Mouse (Mus musculus): ENCODE results near the gene Zfp825. TPM values are rescaled to one million over a fixed set of nuclear protein-coding genes. Genes with fewer than 3 reads are reported as not detected.
A peak's percentile ranks its signal among the peaks of the same experiment; 100 is the strongest.
"Not testable (repeated sequence)": the region's sequence is repeated elsewhere in the genome, so short reads cannot be mapped to it uniquely, and the experiment has no call there.

The Zfp825 gene
- polyA plus RNA-seq, 1 experiment from 2014 or later = 15.6 TPM

- not testable (repeated sequence) for ATAC-seq (replicated peaks; ENCODE audit: insufficient number of reproducible peaks, low FRiP score, low TSS enrichment); H3K27me3 ChIP-seq (ENCODE audit: control insufficient read depth, insufficient read depth, low read length); H3K36me3 ChIP-seq (ENCODE audit: control insufficient read depth, insufficient read depth, low read length); H3K9me3 ChIP-seq (replicated peaks; ENCODE audit: control insufficient read depth, low read length); H3K4me1 ChIP-seq (ENCODE audit: control insufficient read depth, insufficient read depth, low read length)
- peak overlapping the region; percentile 53 for H3K4me3 ChIP-seq (ENCODE audit: low read depth, low read length)
- WGBS (ENCODE audit: insufficient replicate concordance) = 1% methylated on average over 3 of the region's 3 CpGs
- peak overlapping the region; percentile 83; the same call in 1 of the 2 replicates for H3K27ac ChIP-seq (ENCODE audit: low read depth, low read length)
- peak overlapping the region; percentile 74 for H3K9ac ChIP-seq (ENCODE audit: low read depth, low read length)
- peak overlapping the region; percentile 73 for H3K4me2 ChIP-seq
Observed at GRCm38 (mm10) chr13:74522141-74522480, 28.3 kb upstream of the Zfp825 start.

- H3K4me2 ChIP-seq; H3K27me3 ChIP-seq (ENCODE audit: control insufficient read depth, insufficient read depth, low read length); H3K27ac ChIP-seq (ENCODE audit: low read depth, low read length); H3K4me1 ChIP-seq (ENCODE audit: control insufficient read depth, insufficient read depth, low read length); H3K4me3 ChIP-seq (ENCODE audit: low read depth, low read length); ATAC-seq (replicated peaks; ENCODE audit: insufficient number of reproducible peaks, low FRiP score, low TSS enrichment); H3K9me3 ChIP-seq (replicated peaks; ENCODE audit: control insufficient read depth, low read length); H3K36me3 ChIP-seq (ENCODE audit: control insufficient read depth, insufficient read depth, low read length); H3K9ac ChIP-seq (ENCODE audit: low read depth, low read length): not testable (repeated sequence)
- WGBS (ENCODE audit: insufficient replicate concordance) = 73% methylated on average over 6 of the region's 6 CpGs
Observed at GRCm38 (mm10) chr13:74507981-74508380, 14.2 kb upstream of the Zfp825 start.

DNA sequence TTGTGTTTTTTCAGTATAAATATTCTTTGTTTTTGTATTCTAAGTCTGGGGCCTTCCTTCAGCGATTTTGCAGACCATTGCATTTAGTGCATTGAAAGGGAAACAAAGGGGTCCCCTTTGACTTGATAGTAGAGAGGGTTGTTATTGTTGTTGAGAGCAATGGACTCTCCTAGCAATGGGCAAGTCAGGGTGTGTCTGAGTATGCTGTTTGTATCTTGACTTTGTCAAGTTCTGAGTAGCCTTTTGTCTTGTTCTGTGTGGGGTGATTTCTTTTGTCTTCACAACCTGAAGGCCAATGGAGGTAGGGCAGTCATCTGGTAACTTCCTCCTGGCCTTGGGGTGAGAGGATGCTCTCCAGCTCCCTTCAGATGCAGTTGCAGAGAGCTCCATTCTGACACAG lies 9.1 kb upstream of the Zfp825 start:
- not testable (repeated sequence) for H3K9me3 ChIP-seq (replicated peaks; ENCODE audit: control insufficient read depth, low read length); H3K9ac ChIP-seq (ENCODE audit: low read depth, low read length); H3K36me3 ChIP-seq (ENCODE audit: control insufficient read depth, insufficient read depth, low read length); ATAC-seq (replicated peaks; ENCODE audit: insufficient number of reproducible peaks, low FRiP score, low TSS enrichment); H3K4me3 ChIP-seq (ENCODE audit: low read depth, low read length); H3K4me2 ChIP-seq; H3K27me3 ChIP-seq (ENCODE audit: control insufficient read depth, insufficient read depth, low read length); H3K27ac ChIP-seq (ENCODE audit: low read depth, low read length); H3K4me1 ChIP-seq (ENCODE audit: control insufficient read depth, insufficient read depth, low read length)
- WGBS (ENCODE audit: insufficient replicate concordance) = 76% methylated on average over 1 of the region's 1 CpGs

DNA sequence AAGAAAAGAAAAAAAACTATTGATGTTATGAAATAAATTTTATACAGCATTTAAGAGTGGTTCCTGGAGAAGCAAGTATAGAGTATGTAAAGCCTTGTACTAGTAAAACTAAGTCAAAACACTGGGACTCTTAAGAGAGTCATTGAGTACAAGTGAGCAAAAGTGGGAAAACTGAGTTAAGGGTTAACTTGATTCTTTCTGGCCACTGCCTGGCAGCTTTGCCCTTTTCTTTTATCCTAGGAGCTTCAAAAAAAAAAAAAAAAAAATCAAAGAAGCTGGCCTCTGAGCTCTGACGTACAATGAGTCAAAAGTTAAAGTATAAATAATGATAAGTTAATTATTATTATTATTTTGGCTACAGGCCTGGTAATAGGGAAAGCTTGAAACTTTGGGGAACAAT lies 5.9 kb upstream of the Zfp825 start:
- not testable (repeated sequence) for H3K27ac ChIP-seq (ENCODE audit: low read depth, low read length); H3K4me3 ChIP-seq (ENCODE audit: low read depth, low read length); H3K36me3 ChIP-seq (ENCODE audit: control insufficient read depth, insufficient read depth, low read length); H3K4me2 ChIP-seq; H3K9me3 ChIP-seq (replicated peaks; ENCODE audit: control insufficient read depth, low read length); H3K4me1 ChIP-seq (ENCODE audit: control insufficient read depth, insufficient read depth, low read length); ATAC-seq (replicated peaks; ENCODE audit: insufficient number of reproducible peaks, low FRiP score, low TSS enrichment); H3K9ac ChIP-seq (ENCODE audit: low read depth, low read length); H3K27me3 ChIP-seq (ENCODE audit: control insufficient read depth, insufficient read depth, low read length)
- 44% methylated on average over 1 of the region's 1 CpGs for WGBS (ENCODE audit: insufficient replicate concordance)

GRCm38 (mm10) chr13:74484326-74484725 lies 9.5 kb downstream of the Zfp825 start:
- H3K9ac ChIP-seq (ENCODE audit: low read depth, low read length); H3K4me1 ChIP-seq (ENCODE audit: control insufficient read depth, insufficient read depth, low read length); H3K27ac ChIP-seq (ENCODE audit: low read depth, low read length); H3K4me2 ChIP-seq; H3K9me3 ChIP-seq (replicated peaks; ENCODE audit: control insufficient read depth, low read length); H3K4me3 ChIP-seq (ENCODE audit: low read depth, low read length); ATAC-seq (replicated peaks; ENCODE audit: insufficient number of reproducible peaks, low FRiP score, low TSS enrichment); H3K36me3 ChIP-seq (ENCODE audit: control insufficient read depth, insufficient read depth, low read length); H3K27me3 ChIP-seq (ENCODE audit: control insufficient read depth, insufficient read depth, low read length): not testable (repeated sequence)
- WGBS (ENCODE audit: insufficient replicate concordance) = 86% methylated on average over 3 of the region's 3 CpGs

DNA sequence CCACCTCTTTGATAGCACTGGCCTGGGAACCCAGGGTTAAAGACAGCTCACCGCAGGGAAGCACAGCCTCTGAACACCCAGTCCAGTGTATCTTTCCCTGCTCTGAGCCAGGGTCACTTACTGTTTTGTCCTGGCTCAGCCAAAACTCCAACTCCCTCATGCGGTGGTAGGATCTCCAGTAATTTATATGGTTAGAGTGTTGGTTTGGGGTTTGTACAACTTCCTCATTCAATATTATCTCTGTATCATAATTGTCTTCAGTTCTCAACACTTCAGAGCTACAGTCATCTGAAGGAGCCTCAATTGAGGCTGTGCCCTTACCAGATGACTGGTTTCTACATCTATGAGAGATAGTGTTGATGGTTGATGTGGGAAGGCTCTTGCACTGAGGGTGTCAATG lies 22.3 kb downstream of the Zfp825 start:
- ATAC-seq (replicated peaks; ENCODE audit: insufficient number of reproducible peaks, low FRiP score, low TSS enrichment); H3K9me3 ChIP-seq (replicated peaks; ENCODE audit: control insufficient read depth, low read length); H3K27me3 ChIP-seq (ENCODE audit: control insufficient read depth, insufficient read depth, low read length); H3K4me2 ChIP-seq; H3K4me3 ChIP-seq (ENCODE audit: low read depth, low read length); H3K36me3 ChIP-seq (ENCODE audit: control insufficient read depth, insufficient read depth, low read length); H3K9ac ChIP-seq (ENCODE audit: low read depth, low read length); H3K27ac ChIP-seq (ENCODE audit: low read depth, low read length); H3K4me1 ChIP-seq (ENCODE audit: control insufficient read depth, insufficient read depth, low read length): not testable (repeated sequence)
- WGBS (ENCODE audit: insufficient replicate concordance) = 85% methylated on average over 2 of the region's 2 CpGs

GRCm38 (mm10) chr13:74462699-74463385 lies 30.9 kb downstream of the Zfp825 start:
- H3K4me1 ChIP-seq (ENCODE audit: control insufficient read depth, insufficient read depth, low read length) = no peaks in the 10 kb centered on the region
- ATAC-seq (replicated peaks; ENCODE audit: insufficient number of reproducible peaks, low FRiP score, low TSS enrichment) = peak; percentile 96
- peak overlapping the region; percentile 59 for H3K4me3 ChIP-seq (ENCODE audit: low read depth, low read length)
- H3K36me3 ChIP-seq (ENCODE audit: control insufficient read depth, insufficient read depth, low read length) = no peaks in the 10 kb centered on the region
- no peaks in the 10 kb centered on the region for H3K9me3 ChIP-seq (replicated peaks; ENCODE audit: control insufficient read depth, low read length)
- WGBS (ENCODE audit: insufficient replicate concordance) = under 1% methylated on average over 23 of the region's 23 CpGs
- H3K27ac ChIP-seq (ENCODE audit: low read depth, low read length) = peak overlapping the region; percentile 95
- peak overlapping the region; percentile 71 for H3K4me2 ChIP-seq
- peak overlapping the region; percentile 82 for H3K9ac ChIP-seq (ENCODE audit: low read depth, low read length)
- H3K27me3 ChIP-seq (ENCODE audit: control insufficient read depth, insufficient read depth, low read length) = no peaks in the 10 kb centered on the region

GRCm38 (mm10) chr13:74462318-74462698 lies 31.5 kb downstream of the Zfp825 start:
- ATAC-seq (replicated peaks; ENCODE audit: insufficient number of reproducible peaks, low FRiP score, low TSS enrichment); H3K4me1 ChIP-seq (ENCODE audit: control insufficient read depth, insufficient read depth, low read length); H3K27me3 ChIP-seq (ENCODE audit: control insufficient read depth, insufficient read depth, low read length); H3K36me3 ChIP-seq (ENCODE audit: control insufficient read depth, insufficient read depth, low read length); H3K9me3 ChIP-seq (replicated peaks; ENCODE audit: control insufficient read depth, low read length): not testable (repeated sequence)
- Histone ChIP-seq H3K4me2 (peak overlapping the region; percentile 71), H3K9ac (ENCODE audit: low read depth, low read length) (peak overlapping the region; percentile 82), H3K4me3 (ENCODE audit: low read depth, low read length) (peak overlapping the region; percentile 59), H3K27ac (ENCODE audit: low read depth, low read length) (peak overlapping the region; percentile 95)
- 5% methylated on average over 7 of the region's 7 CpGs for WGBS (ENCODE audit: insufficient replicate concordance)

DNA sequence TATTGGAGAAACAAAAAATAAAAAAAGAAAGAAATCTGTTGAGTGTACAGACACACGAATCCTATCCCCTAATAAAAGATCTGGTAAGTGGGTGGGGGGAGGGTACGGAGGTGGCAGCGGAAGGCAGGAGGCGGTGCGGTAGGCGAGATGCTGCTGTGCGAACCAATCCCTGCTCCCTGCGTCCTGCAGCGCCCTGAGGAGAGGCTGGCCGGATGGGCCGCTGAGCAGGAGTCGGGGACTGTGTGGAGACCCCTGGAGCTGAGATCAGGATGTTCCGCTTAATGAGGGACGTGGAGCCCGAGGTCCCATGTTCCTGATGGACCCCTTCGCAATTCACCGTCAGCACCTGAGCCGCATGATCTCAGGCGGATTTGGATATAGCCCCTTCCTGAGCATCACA lies 53.9 kb downstream of the Zfp825 start:
- no peak overlapping the region for H3K4me3 ChIP-seq (ENCODE audit: low read depth, low read length)
- no peak overlapping the region for H3K27ac ChIP-seq (ENCODE audit: low read depth, low read length)
- H3K4me2 ChIP-seq = peak overlapping the region; percentile 19; the same call in 1 of the 2 replicates
- H3K9me3 ChIP-seq (replicated peaks; ENCODE audit: control insufficient read depth, low read length) = peaks cover 15% of the 10 kb centered on the region
- H3K27me3 ChIP-seq (ENCODE audit: control insufficient read depth, insufficient read depth, low read length) = no peaks in the 10 kb centered on the region
- no peaks in the 10 kb centered on the region; the same call in 1 of the 2 replicates for H3K36me3 ChIP-seq (ENCODE audit: control insufficient read depth, insufficient read depth, low read length)
- 22% methylated on average over 19 of the region's 19 CpGs for WGBS (ENCODE audit: insufficient replicate concordance)
- ATAC-seq (replicated peaks; ENCODE audit: insufficient number of reproducible peaks, low FRiP score, low TSS enrichment) = no peak
- no peak overlapping the region for H3K9ac ChIP-seq (ENCODE audit: low read depth, low read length)
- H3K4me1 ChIP-seq (ENCODE audit: control insufficient read depth, insufficient read depth, low read length) = no peaks in the 10 kb centered on the region
